Mouse (Mus musculus) kidney, adult 2 months (tissue): ENCODE data around the gene Zdhhc1. TPM values are rescaled to one million over a fixed set of nuclear protein-coding genes. Genes with fewer than 3 reads are reported as not detected.

Source experiments
- DNase-seq: peaks from one replicate; pipeline ENCODE4 v3.0.0; 2021
- H3K27ac ChIP-seq: fragments of 200-500 bp; 2 replicates; pipeline ENCODE4 v1.5.1; 2012; ENCODE audit warnings: low read depth, low read length, control low read depth, inconsistent platforms; ENCODE audit not compliant: insufficient read depth
- H3K27me3 ChIP-seq: fragments of 200-500 bp; replicated peaks from 2 replicates; pipeline ENCODE4 v1.6.1; 2012; ENCODE audit warnings: mild to moderate bottlenecking, moderate library complexity, low read length, inconsistent platforms; ENCODE audit not compliant: control insufficient read depth, insufficient read depth
- H3K36me3 ChIP-seq: fragments of 200-500 bp; 2 replicates; pipeline ENCODE4 v1.6.1; 2012; ENCODE audit warnings: mild to moderate bottlenecking, moderate library complexity, low read length, inconsistent platforms; ENCODE audit not compliant: control insufficient read depth, insufficient read depth
- H3K4me1 ChIP-seq: fragments of 200-500 bp; 2 replicates; pipeline ENCODE4 v1.6.1; 2011; ENCODE audit warnings: low read length; ENCODE audit not compliant: control insufficient read depth, insufficient read depth
- H3K4me3 ChIP-seq: fragments of 200-500 bp; 2 replicates; pipeline ENCODE4 v1.5.1; 2011; ENCODE audit warnings: mild to moderate bottlenecking, low read depth, low read length, control low read depth; ENCODE audit not compliant: insufficient read depth
- CTCF ChIP-seq: fragments of 200-500 bp; conservative IDR thresholded peaks from 2 replicates; pipeline ENCODE4 v1.5.1; 2011; ENCODE audit warnings: low read depth, mild to moderate bottlenecking, control low read depth, low read length, moderate library complexity, mixed read lengths; ENCODE audit not compliant: insufficient read depth, insufficient read length
- POLR2A ChIP-seq: fragments of 200-500 bp; IDR thresholded peaks from one replicate; pipeline ENCODE4 v1.6.1; 2011; ENCODE audit warnings: low read depth, low read length, control low read depth
- WGBS: fragments of 180-500 bp; shearing (Covaris S2); methylation state at CpG from one replicate; pipeline ENCODE4 v1.1.7; 2018; 5-methylcytosine and 5-hydroxymethylcytosine counted together
- polyA plus RNA-seq: library from polyadenylated mRNA; depleted of rRNA; stranded (reverse); fragments of >200 nt; gene quantifications from 2 replicates; pipeline ENCODE4 v1.2.3, GENCODE M21; 2012

Gene Zdhhc1
- polyA plus RNA-seq, 1 experiment, result 47.6 TPM

DNA sequence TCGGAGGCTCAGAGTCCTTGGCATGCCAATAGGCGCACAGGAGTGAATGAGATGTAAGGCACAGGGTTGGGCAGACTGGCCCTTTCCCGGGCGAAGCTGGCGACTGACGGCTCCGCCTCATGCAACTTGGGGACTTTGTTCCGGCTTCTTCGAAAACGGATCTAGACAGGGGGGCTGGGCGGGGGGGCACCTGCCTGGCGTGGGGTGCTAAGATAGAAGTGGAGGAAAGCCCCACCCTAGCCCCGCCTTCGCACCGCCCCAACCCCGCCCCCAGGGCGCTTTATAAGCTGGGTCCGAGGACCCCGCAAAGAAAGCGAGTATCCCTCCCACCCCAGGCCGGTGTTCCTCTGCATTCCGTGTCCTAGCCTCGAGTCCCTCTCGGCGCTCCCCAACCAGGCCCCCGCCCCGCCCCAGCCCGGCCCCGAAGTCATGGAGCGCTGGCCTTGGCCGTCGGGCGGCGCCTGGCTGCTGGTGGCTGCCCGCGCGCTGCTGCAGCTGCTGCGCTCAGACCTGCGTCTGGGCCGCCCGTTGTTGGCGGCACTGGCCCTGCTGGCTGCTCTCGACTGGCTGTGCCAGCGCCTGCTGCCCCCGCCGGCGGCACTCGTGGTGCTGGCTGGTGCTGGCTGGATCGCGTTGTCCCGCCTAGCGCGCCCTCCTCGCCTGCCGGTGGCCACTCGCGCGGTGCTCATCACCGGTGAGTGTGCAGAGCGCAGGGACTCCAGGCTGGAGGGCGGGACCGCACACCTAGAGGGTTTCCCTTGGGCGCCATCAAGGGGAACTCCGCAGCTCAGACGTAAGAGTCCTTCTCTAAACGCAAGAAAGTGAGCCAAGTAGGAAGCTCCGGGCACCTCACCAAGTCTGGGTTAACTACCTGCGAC, 22.0 kb upstream of the Zdhhc1 start, which contains the start of gene Hsd11b2:
Gene Hsd11b2 (plus strand): TSS at position 320 of the 878 bp plus-strand sequence.
- TF ChIP-seq CTCF, result no peak
- TF ChIP-seq POLR2A, result no peak
- Histone ChIP-seq H3K36me3 (no peaks in the 10 kb centered on the region), H3K4me1 (peaks cover 10% of the 10 kb centered on the region; the same call in 1 of the 2 replicates), H3K27ac (peak within 1 kb of the TSS; percentile 20), H3K27me3 (no peaks in the 10 kb centered on the region), H3K4me3 (peak within 1 kb of the TSS; percentile 45)
- peak; percentile 63 for DNase-seq
- WGBS, result under 1% methylated on average over 68 of the region's 68 CpGs

DNA sequence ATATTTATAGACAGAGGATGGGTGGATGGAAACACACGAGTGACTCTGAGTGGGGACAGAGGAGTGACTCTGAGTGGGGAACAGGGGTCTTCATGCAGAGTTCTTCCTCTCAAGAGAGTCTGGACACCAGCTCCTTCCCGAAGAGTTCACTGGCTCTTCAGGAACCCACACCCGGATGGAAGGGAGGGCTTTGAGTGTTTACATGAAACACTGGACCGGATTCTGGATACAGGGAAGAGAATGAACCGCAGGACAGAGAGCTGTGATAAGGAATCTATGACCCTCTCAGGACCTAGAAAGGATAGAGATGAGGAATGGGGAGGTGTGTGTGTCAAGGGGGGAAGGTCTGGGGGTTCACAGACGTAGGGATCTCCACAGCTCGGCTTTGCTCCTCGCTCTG, 20.6 kb upstream of the Zdhhc1 start:
- Histone ChIP-seq H3K27ac (no peak overlapping the region; the same call in 1 of the 2 replicates), H3K4me3 (no peak overlapping the region), H3K36me3 (no peaks in the 10 kb centered on the region), H3K27me3 (no peaks in the 10 kb centered on the region), H3K4me1 (peaks cover 10% of the 10 kb centered on the region; the same call in 1 of the 2 replicates)
- DNase-seq, result no peak
- TF ChIP-seq CTCF (no peak), POLR2A (no peak)
- WGBS, result 35% methylated on average over 8 of the region's 8 CpGs

- Histone ChIP-seq H3K4me3 (no peak overlapping the region), H3K27me3 (no peaks in the 10 kb centered on the region), H3K4me1 (peaks cover 10% of the 10 kb centered on the region; the same call in 1 of the 2 replicates), H3K36me3 (no peaks in the 10 kb centered on the region), H3K27ac (no peak overlapping the region)
- TF ChIP-seq POLR2A, result no peak
- peak; percentile 98 for TF ChIP-seq CTCF
- 19% methylated on average over 12 of the region's 12 CpGs for WGBS
- peak; percentile 84 for DNase-seq
Measured at GRCm38 (mm10) chr8:105516018-105516645, 19.4 kb upstream of the Zdhhc1 start.

DNA sequence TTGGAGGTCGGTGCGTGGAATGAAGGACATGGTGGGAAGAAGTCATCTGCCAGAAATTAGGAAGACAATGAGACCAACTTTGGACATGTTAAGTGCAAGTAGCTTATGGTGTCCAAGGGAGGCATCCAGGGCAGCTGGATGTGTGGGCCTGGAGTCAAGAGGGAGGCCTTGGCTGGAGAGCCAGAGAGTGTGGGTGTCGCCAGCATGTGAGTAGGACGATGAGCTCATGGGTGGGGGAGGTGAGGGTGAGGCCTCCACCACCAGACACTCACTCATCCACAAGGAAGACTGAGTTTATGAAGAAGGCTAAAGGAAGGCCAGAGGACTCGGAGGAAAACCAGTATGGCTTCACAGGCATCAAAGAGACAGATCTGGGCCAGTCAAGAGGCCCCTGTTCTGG, 18.0 kb upstream of the Zdhhc1 start:
- H3K27ac ChIP-seq, result no peak overlapping the region
- WGBS, result 75% methylated on average over 5 of the region's 5 CpGs
- no peak overlapping the region for H3K4me3 ChIP-seq
- no peak for DNase-seq
- H3K4me1 ChIP-seq, result peaks cover 10% of the 10 kb centered on the region; the same call in 1 of the 2 replicates
- no peaks in the 10 kb centered on the region for H3K27me3 ChIP-seq
- TF ChIP-seq POLR2A (no peak), CTCF (no peak)
- H3K36me3 ChIP-seq, result no peaks in the 10 kb centered on the region

DNA sequence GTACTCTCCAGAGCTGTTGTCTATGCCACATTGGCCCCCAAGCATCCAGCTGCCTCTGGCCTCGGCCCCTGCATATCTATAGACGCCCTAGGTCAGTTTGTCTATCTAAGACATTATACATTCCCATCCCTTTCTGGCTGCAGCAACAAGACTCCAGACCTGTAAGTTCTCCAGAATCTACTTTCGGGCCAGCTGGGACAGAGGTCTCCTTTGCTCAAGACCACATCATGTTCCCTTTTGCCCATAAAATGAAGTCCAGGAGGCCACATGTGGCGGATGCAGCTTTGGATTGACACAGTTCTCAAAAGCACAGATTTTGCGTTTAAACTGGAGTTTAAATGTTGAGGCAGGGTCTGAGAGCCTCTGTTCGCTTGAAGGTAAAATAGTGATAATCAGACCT, 17.5 kb upstream of the Zdhhc1 start:
- H3K27ac ChIP-seq, result no peak overlapping the region
- H3K27me3 ChIP-seq, result no peaks in the 10 kb centered on the region
- no peaks in the 10 kb centered on the region for H3K36me3 ChIP-seq
- peaks cover 8% of the 10 kb centered on the region; the same call in 1 of the 2 replicates for H3K4me1 ChIP-seq
- no peak for DNase-seq
- 94% methylated on average over 6 of the region's 6 CpGs for WGBS
- no peak overlapping the region for H3K4me3 ChIP-seq
- TF ChIP-seq CTCF, result no peak
- no peak for TF ChIP-seq POLR2A

GRCm38 (mm10) chr8:105509997-105510735, 13.5 kb upstream of the Zdhhc1 start:
- Histone ChIP-seq H3K27me3 (no peaks in the 10 kb centered on the region), H3K27ac (no peak overlapping the region), H3K4me3 (no peak overlapping the region), H3K36me3 (no peaks in the 10 kb centered on the region), H3K4me1 (no peaks in the 10 kb centered on the region)
- WGBS, result 58% methylated on average over 12 of the region's 12 CpGs
- TF ChIP-seq CTCF (no peak), POLR2A (no peak)
- DNase-seq, result no peak

GRCm38 (mm10) chr8:105508758-105509157, 12.1 kb upstream of the Zdhhc1 start:
- Histone ChIP-seq H3K4me1 (no peaks in the 10 kb centered on the region), H3K4me3 (no peak overlapping the region), H3K36me3 (no peaks in the 10 kb centered on the region), H3K27ac (no peak overlapping the region), H3K27me3 (no peaks in the 10 kb centered on the region)
- TF ChIP-seq CTCF (no peak), POLR2A (no peak)
- no peak for DNase-seq
- 53% methylated on average over 2 of the region's 2 CpGs for WGBS
